Mouse (Mus musculus) cerebellum, adult 8-10 months (tissue): ENCODE results near the gene Rsc1a1.

ENCODE experiments used
- DNase-seq: peaks from one replicate; pipeline ENCODE4 v3.0.0; 2022

The Rsc1a1 gene

GRCm38 (mm10) chr4:141688505-141688904 is 3.1 kb upstream of the Rsc1a1 start:
- no peak for DNase-seq

- DNase-seq, result no peak
Measured at GRCm38 (mm10) chr4:141686525-141686924, 1.1 kb upstream of the Rsc1a1 start.

- no peak for DNase-seq
Measured at GRCm38 (mm10) chr4:141686093-141686492, 694 bp upstream of the Rsc1a1 start.

GRCm38 (mm10) chr4:141682706-141683230 is 2.6 kb downstream of the Rsc1a1 start:
- no peak for DNase-seq

GRCm38 (mm10) chr4:141681767-141682166 is 3.6 kb downstream of the Rsc1a1 start:
- no peak for DNase-seq

- DNase-seq, result no peak
Measured at GRCm38 (mm10) chr4:141680892-141681291, 4.5 kb downstream of the Rsc1a1 start.

GRCm38 (mm10) chr4:141679016-141679415 is 6.4 kb downstream of the Rsc1a1 start:
- no peak for DNase-seq

- no peak for DNase-seq
Measured at GRCm38 (mm10) chr4:141676462-141676979, 8.9 kb downstream of the Rsc1a1 start.

GRCm38 (mm10) chr4:141672325-141672724 is 13.1 kb downstream of the Rsc1a1 start:
- no peak for DNase-seq

GRCm38 (mm10) chr4:141671389-141671788 is 14.0 kb downstream of the Rsc1a1 start:
- DNase-seq, result no peak

- no peak for DNase-seq
Measured at GRCm38 (mm10) chr4:141669898-141670712, 15.3 kb downstream of the Rsc1a1 start.

GRCm38 (mm10) chr4:141664799-141665198 is 20.6 kb downstream of the Rsc1a1 start, which contains the start of gene Plekhm2:
TSS of gene Plekhm2 (minus strand) at chr4:141664899.
- no peak for DNase-seq

- DNase-seq, result peak; percentile 65
Measured at GRCm38 (mm10) chr4:141664011-141664745, 21.2 kb downstream of the Rsc1a1 start.

- DNase-seq, result peak; percentile 31
Measured at GRCm38 (mm10) chr4:141663122-141663931, 22.1 kb downstream of the Rsc1a1 start.

GRCm38 (mm10) chr4:141660884-141661283 is 24.5 kb downstream of the Rsc1a1 start:
- no peak for DNase-seq

- DNase-seq, result no peak
Measured at GRCm38 (mm10) chr4:141659739-141660138, 25.7 kb downstream of the Rsc1a1 start.

- DNase-seq, result no peak
Measured at GRCm38 (mm10) chr4:141658846-141659484, 26.4 kb downstream of the Rsc1a1 start.

GRCm38 (mm10) chr4:141656932-141657331 is 28.5 kb downstream of the Rsc1a1 start:
- DNase-seq, result no peak

GRCm38 (mm10) chr4:141655908-141656608 is 29.3 kb downstream of the Rsc1a1 start:
- peak; percentile 52 for DNase-seq

- DNase-seq, result no peak
Measured at GRCm38 (mm10) chr4:141654509-141654908, 30.9 kb downstream of the Rsc1a1 start.

- DNase-seq, result no peak
Measured at GRCm38 (mm10) chr4:141653813-141654212, 31.6 kb downstream of the Rsc1a1 start.
